Mouse (Mus musculus): ENCODE measurements at regions not wholly inside any gene's neighbourhood (a gene's known extent, or its start where the extent isn't known, plus 50 kb on each side); places are given as distances from the start of the nearest gene placed in this dataset.

DNA sequence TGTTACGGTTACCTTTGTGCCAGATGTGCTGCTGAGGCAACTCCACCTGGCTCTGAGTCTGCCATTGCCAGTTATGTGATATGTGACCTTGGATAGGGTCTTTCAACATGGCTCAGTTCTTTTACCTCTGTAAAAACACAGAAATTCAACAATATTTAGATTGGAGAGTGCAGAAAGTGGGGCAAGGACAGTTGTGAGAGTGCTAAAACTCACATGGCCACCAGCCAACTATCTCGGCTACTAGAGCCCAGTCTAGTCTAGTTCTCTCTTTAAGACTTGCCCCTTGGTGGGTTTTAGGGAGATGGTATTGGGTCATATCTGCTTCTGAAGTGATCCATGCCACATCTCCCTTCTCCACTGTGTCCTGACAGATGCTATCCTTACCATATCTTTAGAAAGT, 233.0 kb downstream of the Phf14 start:
- no peak for DNase-seq (ENCODE audit: low read depth, low spot score)

DNA sequence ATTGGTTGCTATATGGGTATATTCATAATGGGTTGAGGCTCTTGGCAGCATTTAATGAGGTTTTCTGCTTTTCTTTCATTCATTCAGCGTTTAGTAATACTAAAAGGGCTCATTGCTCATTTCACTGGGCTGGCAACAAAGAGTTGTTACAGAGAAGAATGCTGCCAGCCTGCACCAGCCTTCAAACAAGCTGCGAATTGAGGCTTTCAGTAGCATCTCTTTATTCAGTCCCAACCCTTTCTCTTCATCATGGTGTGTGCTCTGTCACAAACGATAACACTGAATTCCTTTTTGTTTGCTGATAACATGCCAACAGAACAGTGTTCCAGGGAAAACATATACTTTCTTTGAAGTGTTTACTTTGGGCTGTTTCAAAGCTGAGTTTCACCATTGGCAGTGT, 237.6 kb downstream of the Phf14 start:
- DNase-seq (ENCODE audit: low read depth, low spot score), result no peak

DNA sequence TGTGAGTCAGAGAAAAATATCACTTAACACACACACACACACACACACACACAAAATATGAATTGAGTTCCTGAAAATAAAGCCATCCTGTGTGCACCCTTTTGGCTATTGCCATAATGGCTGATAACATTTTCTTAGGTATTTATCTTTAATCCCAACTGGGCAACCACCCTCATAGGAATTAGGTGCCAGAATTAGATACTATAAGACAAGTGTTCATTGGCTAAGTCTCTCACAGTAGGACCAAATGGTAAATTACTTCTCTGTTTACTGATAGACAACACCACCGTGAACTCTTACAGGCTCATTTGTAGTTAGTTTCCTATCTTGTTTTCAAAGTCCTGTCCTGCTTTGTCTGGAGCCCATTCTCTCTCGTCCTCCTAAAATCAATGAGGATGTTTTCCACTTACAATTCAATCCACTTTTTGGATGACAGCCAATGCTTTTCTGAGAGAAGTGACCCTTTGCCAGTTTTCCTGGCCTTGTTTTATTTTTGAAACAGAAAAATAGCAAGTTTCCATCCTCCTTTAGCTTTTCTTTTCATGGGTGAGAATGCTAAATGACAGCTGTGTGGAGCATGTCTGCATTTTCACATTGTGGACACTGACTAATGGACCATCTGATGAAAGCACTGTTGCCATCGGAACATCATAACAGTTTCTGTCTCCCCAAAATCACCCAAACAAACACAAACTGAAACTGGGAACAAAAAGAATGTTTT, 243.2 kb downstream of the Phf14 start:
- no peak for DNase-seq (ENCODE audit: low read depth, low spot score)

DNA sequence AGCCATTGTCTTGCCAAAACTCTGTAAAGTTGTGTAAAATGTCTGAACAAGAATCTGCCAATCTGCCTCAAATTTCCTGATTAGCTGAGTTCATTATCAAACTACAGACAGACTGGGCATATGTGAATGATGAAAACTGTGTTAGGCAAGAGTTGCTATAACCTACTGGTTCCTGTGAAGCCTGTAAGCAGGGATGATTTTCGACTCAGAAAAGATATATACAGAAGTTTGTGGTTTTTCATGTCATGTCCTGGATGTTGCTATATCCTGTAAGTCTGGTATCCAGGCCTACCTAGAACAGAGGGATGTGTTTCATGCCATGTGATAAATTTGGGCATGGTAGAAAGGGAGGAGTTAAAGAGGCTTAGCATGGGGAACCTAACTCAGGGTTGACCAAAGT, 256.4 kb downstream of the Phf14 start:
- no peak for DNase-seq (ENCODE audit: low read depth, low spot score)

DNA sequence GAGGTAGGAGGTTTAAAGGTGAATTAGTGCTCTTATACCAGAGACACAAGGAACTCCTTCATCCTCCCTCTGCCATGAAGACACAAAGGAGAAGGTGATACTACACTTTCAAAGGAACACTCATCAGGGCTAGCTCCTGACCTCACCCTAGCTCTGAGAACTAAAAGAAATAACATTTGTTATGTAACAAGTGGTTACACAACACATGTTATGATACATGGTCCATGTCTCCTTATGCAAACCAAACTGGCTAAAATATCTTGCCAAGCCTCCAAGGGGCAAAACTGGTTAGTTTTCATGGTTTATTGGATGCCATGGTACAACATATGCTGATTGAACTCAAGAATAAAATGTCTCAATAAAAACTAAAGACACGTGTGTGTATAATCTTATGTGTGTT, 260.9 kb downstream of the Phf14 start:
- no peak for DNase-seq (ENCODE audit: low read depth, low spot score)

DNA sequence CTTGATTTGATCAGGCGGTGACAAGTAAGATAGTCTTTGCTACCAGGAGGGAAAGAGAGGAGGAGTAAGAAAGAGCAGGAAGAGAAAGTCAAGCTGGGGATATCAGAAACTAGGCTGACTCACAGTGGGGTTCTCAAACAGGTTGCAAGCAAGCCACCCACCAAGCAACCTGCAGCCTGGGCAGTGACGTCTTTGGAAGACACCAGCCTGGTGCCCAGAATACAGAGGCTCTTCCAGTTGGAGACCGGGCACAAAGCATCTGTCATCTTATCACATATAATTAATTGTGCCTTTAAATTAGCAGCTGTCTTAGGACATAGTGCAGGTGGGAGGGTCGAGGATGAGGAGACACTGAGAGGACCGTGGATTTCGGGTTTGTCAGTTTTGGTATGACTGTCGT, 261.8 kb downstream of the Phf14 start:
- DNase-seq (ENCODE audit: low read depth, low spot score), result no peak

DNA sequence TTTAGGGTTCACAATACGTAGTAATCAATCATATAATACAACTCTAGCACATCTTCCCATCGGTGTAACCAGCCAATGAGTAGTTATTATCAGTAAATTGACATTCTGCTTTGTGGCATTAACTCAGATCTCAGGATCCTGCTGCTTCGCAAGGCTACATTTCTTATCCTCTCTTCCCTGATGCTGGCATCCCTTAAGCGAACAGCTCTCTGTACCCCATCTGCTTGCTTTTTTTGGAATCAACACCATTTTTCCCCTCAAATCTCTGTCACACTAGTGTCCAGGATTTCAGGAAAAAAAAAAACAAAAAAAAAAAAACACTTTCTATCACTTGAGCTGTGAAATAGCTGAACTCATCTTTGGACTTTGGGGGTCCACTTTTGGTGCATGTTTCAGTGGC, 263.1 kb downstream of the Phf14 start:
- no peak for DNase-seq (ENCODE audit: low read depth, low spot score)

DNA sequence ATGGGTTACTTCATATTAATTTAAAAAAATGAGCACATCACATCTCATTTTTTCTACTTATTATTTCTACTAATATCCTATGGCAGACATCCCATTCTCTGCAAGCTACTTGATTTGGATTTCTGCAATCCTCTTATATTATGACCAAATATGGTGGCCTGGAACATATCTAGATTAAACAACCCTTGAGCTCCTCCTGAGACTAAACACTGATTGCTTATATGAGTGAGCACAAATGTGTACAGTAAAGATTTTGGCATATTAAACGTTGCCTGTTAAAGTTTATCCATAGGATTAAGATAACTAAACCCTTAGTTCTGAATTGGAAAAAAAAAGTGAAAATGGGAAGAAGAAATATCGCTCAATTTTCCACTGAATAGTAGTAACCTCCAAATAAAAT, 263.6 kb downstream of the Phf14 start:
- no peak for DNase-seq (ENCODE audit: low read depth, low spot score)

DNA sequence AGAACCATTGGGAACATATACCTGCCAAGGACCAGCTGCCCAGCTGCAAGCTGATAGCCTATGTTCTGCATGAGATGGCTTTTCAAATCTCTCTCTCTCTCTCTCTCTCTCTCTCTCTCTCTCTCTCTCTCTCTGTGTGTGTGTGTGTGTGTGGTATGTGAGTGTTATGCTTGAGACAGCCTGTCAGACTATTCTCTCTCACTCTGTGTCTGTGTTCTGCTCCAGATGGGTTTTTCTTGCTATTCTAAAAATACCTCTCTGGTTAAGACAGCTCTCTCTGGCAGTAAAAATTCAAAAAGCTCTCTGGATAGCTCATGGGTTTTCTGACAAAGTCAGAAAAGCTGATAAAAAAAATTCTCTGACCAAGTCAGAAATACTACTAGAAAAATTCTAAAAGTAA, 270.4 kb downstream of the Phf14 start:
- DNase-seq (ENCODE audit: low read depth, low spot score), result no peak

DNA sequence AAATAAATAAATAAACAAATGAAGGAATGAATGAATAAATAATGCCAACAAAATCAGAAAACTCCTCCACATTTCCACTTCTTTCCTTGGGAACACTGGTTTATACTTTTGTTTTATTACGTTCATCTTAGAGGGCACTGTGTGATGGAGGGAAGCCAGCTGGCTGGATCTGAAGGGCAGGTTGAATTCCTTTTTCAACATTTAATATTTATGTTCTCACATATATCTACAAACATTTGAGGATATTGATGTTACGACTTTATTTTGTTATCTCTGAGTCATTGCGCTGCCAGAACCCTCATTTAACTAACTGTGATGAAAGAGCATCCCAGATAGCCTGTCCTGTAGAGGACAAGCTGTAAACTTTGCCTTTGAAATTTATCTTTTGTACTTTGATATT, 273.3 kb downstream of the Phf14 start:
- no peak for DNase-seq (ENCODE audit: low read depth, low spot score)

DNA sequence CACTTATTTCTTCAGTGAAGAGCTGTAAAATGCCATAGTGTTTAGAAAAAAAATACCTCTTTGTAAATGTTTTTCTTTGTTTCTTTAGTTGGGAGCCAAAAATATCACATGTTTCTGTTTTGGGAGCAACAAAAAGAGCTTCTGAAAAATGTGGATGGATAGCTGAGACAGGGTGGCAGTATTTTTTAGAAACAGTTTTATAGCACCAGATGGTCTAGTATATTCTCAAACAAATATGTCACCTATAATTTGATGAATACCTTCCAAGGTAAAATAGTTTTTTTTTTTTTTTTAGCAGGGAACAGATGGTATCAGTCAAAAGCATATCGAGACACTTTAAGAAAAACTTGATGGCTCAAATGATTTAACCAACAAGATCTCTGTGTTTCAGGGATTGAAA, 302.6 kb downstream of the Phf14 start:
- DNase-seq (ENCODE audit: low read depth, low spot score), result no peak

DNA sequence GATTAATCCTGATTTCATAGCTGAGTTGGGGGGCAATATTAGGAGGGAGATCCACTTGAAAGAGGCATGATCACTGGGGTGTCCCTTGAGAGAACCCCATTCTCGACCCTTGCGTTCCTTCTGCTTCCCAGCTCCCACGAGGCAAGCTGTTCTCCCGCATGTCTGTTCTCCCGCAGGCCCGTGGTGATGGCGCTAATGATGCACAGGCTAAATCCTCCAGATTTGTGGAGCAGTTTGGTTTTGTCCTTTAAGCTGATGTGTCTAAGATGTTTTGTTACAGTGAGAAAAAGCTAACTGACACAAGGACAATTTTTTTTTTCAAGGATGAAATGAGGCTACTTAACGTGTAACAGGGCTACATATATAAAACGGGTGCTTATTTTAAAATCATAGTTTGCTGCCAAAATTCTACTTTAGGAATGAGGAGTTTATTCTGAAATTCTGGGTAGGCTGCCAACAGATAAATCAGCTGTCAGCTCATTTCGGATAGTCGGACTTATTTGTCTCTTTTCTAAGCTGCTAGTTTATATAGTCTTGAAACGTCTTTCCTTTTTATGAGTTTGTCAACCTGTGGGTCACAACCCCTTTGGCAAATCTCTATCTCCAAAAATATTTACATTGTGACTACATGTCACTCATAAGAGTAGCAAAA, 307.0 kb downstream of the Phf14 start:
- DNase-seq (ENCODE audit: low read depth, low spot score), result no peak

DNA sequence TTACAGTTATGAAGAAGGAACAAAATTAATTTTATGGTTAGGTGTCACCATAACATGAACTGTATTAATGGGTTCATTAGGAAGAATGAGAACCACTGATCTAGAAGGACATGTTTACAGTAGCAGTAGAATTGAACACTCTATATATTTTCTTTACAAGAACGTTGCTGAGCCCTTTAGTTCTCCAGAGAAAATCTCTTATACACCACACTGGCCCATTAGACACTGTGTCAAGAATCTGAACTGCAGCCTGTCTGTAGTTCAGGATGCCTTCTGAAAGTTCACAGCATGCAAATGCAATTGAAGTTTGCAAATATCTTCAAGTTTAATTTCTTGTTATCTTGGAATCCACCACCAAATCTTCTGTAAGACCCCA, 307.6 kb downstream of the Phf14 start:
- no peak for DNase-seq (ENCODE audit: low read depth, low spot score)

DNA sequence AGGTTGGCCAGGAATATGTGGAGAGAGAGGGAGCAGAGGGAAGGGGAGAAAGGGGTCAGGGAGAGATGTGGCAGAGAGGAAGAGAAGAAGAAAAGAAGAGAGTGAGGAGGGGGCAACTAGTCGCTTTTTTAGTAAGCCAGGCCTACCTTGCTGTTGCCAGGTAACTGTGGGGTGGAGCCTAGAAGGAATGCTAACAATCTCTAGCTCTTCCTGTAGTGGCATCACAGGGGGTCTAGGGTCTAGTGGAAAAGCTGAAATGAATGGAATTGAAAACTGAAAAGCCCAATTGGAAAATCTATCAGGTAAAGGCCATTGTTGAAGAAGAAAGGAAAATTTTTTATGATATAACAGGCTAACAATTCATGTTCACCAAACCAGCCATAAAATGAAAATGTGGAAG, 336.5 kb downstream of the Phf14 start:
- no peak for DNase-seq (ENCODE audit: low read depth, low spot score)

DNA sequence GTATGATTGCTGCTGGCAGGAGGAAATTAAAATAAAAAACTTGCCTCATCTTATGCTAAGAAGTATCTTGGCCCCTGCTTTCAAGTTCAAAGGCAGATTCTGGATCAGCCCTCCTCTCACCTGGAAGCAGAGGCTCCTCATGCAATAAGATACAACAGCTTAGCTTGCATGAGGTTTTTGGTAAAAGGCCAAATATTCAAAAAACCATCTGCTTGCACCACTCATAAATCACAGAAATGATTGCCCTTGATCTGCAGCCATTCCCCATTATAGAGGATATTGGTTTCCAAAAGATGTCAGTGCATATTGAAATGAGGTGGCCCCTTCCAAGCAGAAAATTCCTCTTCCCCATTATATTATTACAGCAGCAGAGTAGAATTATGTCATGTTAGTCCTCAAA, 340.4 kb downstream of the Phf14 start:
- DNase-seq (ENCODE audit: low read depth, low spot score), result no peak

DNA sequence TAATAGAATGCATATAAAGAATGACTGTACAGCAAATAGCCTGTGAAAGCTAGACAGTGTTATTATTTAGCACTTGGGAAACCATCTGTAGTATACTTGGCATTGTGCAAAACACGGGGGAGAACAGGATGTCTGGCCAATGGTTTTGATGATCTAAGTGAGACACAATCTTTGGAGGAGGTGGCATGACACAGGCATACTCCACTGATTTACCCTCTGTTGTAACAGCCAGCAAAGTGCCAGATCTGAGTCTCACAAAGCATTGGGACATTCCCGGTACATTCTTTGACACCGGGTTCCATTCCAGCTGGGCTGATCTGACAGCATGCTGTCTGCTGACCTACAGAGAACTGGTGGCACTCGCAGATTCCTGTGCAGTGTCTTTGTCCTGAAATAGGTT, 341.0 kb downstream of the Phf14 start:
- no peak for DNase-seq (ENCODE audit: low read depth, low spot score)

DNA sequence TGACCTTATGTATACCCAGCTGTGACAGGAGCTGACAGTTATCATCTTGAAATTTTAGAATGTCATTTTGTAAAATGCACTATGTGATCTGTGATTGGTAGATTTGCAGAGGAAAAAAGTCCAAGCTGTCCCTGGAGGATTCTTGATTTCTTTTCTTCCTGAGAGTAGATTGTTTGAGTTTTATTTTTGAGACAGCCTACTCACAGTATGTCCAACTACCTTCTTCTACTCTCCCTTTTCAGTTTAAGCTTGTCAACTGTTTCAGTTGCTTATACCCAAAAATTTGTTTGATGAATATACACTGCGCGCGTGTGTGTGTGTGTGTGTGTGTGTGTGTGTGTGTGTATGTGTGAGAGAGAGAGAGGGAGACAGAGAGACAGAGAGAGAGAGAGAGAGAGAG, 346.9 kb downstream of the Phf14 start:
- no peak for DNase-seq (ENCODE audit: low read depth, low spot score)

DNA sequence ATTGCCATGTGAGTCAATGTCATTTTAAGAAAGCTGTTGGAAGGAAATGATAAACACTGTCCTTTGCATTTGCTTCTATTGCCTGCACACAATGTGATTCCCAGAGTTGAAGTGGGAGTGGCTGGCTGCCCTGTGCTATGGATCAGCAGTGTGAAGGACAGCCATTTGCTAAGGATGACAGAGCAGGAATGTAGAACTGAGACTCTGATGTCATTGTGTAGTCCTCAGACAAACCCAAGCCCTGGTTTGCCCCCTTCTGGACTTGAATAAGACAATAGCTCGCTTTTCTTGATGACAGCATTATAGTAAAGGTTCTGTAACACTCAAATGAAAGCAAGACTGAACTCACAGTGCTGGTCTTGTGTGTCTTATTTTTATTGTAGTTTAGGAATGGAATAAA, 347.8 kb downstream of the Phf14 start:
- DNase-seq (ENCODE audit: low read depth, low spot score), result no peak

DNA sequence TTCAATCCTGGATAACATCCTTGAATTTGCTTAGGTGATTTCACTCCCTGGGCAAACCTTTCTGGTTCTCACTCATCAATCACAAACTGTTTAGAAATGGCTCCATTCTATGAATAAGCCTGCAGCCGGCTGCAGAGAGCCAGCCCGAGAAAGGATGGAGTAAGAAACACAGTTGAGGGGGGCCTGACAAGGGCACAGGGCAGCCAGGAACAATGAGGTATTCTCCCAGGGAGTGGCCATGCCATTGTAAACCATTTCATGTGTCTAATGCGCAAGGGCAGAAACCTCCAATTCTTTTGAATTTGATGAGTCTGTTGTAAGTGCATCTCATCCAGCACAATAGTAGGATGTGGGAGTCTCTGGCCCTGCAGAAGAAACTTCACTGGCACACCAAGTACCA, 350.7 kb downstream of the Phf14 start:
- no peak for DNase-seq (ENCODE audit: low read depth, low spot score)

DNA sequence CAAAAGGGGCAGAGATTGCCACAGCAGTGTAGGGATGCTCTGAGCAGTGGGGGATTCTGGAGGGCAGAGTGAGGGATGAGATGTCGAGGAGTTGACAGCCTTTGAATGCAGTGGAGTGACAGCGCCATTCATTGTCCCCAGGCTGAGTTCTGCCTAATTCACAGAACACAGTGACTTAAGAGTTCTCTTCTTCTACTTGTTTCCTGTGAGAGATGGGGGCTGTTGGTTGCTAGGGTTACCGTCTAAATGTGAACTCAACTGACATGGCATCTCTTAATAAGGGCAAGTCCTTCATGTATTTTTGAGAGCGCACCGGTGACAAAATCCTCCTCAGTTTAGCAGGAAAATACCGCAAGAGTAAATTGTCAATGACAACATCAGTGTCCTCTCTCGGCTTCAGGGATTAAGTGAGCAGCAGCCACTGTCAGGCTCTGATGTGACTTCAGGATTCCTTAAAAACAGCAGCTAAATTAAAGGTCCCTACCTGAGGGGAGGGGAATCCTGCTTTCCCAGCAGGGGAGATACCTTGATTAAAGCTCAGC, 351.4 kb downstream of the Phf14 start:
- no peak for DNase-seq (ENCODE audit: low read depth, low spot score)

DNA sequence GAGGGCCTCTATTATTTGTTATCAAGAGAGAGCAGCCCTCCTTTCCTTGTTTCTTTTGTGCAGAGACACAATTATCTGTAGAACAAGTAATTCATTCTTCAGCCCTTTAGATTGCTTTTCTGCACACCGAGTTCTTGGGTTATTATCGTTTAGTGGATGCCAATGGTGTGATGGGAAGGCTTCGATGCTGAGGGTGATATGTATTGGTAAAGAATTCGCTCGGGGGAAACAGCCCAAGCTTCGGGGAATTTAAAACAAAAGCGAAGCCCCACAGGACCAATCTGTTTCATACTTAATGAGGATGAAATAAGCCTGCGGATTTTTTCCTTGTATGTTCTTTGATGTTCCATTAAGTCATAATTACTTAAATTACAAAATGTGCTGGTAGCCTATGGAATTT, 352.0 kb downstream of the Phf14 start:
- DNase-seq (ENCODE audit: low read depth, low spot score), result no peak

DNA sequence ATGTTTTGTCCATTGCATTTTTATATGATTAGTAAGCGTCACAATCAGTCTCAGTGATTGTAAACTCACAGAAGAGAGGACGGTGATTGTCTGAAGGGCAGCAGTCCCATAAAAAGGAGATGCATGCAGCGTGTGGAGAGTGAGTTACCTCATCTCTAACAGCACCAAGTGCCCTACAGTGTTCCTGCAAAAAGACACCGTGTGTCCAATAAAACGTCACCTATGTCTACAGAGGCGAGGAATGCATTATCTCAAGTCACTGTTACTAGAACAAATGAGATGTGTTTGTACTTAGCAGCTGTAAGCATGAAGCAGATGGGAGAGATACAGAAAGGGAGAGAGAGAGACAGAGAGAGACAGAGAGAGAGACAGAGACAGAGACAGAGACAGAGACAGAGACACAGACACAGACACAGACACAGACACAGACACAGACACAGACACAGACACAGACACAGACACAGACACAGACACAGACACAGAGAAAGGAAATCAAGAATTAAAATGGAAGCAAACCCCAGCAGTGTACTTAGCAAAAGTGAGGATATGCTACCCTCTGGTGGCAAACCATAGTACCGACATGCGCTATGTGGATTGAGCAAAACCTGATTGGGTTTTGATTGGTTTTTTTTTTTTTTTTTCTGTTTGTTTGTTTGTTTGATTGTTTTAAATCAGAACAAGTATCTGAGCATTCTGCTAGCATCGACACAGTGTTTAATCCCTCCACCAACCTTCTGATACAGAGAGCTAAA, 352.9 kb downstream of the Phf14 start:
- DNase-seq (ENCODE audit: low read depth, low spot score), result peak; percentile 35
